Mouse (Mus musculus) CH12.LX (cell line): ENCODE data around the gene Hba-a1. TPM values are rescaled to one million over a fixed set of nuclear protein-coding genes. Genes with fewer than 3 reads are reported as not detected.
A peak's percentile ranks its signal among the peaks of the same experiment; 100 is the strongest.

Experiments used
- DNase-seq: peaks from one replicate; pipeline ENCODE4 v3.0.0-alpha.2; 2013; ENCODE audit errors: extremely low read depth
- H3K27ac ChIP-seq: 2 replicates; pipeline ENCODE4 v1.5.1; 2012; ENCODE audit warnings: low read depth, mild to moderate bottlenecking, control low read depth, moderate library complexity; ENCODE audit not compliant: insufficient read depth
- H3K27me3 ChIP-seq: replicated peaks from 2 replicates; pipeline ENCODE3; 2012; ENCODE audit warnings: inconsistent platforms
- H3K36me3 ChIP-seq, 2 experiments: replicated peaks in 1 of 2; 2 replicates each; pipeline versions ENCODE3 to v1.6.1; 2012; ENCODE audit warnings: inconsistent platforms in 1 of 2, low read length in 1 of 2, mild to moderate bottlenecking in 1 of 2, mixed read lengths in 1 of 2, moderate library complexity in 1 of 2; ENCODE audit not compliant: control insufficient read depth in 1 of 2, insufficient read depth in 1 of 2
- H3K4me1 ChIP-seq, 2 experiments: 2 replicates each; pipeline ENCODE4 v1.6.1; 2012; ENCODE audit warnings: inconsistent platforms in 1 of 2, moderate library complexity in 1 of 2; ENCODE audit not compliant: insufficient read depth in 2 of 2, control insufficient read depth in 1 of 2
- H3K4me2 ChIP-seq: 2 replicates; pipeline ENCODE4 v1.6.1; 2012; ENCODE audit warnings: low read depth, mild to moderate bottlenecking, control low read depth; ENCODE audit not compliant: poor library complexity, insufficient read depth, severe bottlenecking
- H3K4me3 ChIP-seq, 3 experiments: fragments of 150-350 bp in 1 of 3; sonication (generic) in 1 of 3; replicated peaks in 1 of 3; 2 replicates each; pipeline versions ENCODE3 to v1.5.1; 2011 to 2012; ENCODE audit warnings: low read depth in 2 of 3, low read length in 2 of 3, mild to moderate bottlenecking in 2 of 3, moderate library complexity in 2 of 3, control low read depth in 1 of 3, improper control_type of control experiment in 1 of 3, inconsistent platforms in 1 of 3, mixed read lengths in 1 of 3; ENCODE audit not compliant: poor library complexity in 1 of 3
- H3K79me2 ChIP-seq: replicated peaks from 2 replicates; pipeline ENCODE4 v1.6.1; 2012; ENCODE audit warnings: mild to moderate bottlenecking, moderate library complexity; ENCODE audit not compliant: control insufficient read depth, poor library complexity, insufficient read depth, severe bottlenecking; ENCODE audit errors: extremely low read depth
- H3K9ac ChIP-seq: 2 replicates; pipeline ENCODE4 v1.6.1; 2012; ENCODE audit warnings: low read depth, mild to moderate bottlenecking, control low read depth, moderate library complexity; ENCODE audit not compliant: insufficient read depth
- H3K9me3 ChIP-seq: replicated peaks from 2 replicates; pipeline ENCODE3; 2012; ENCODE audit warnings: low read length, inconsistent platforms, mixed read lengths
- CHD1 ChIP-seq: IDR thresholded peaks from 2 replicates; pipeline ENCODE4 v1.6.1; 2012; ENCODE audit warnings: low read depth, low read length, improper control_type of control experiment, inconsistent platforms
- CHD2 ChIP-seq: IDR thresholded peaks from 2 replicates; pipeline ENCODE4 v1.6.1; 2011; ENCODE audit warnings: low read length, improper control_type of control experiment
- CTCF ChIP-seq, 2 experiments: IDR thresholded peaks in 1 of 2; conservative IDR thresholded peaks in 1 of 2; 2 replicates each; pipeline ENCODE4 v1.5.1; 2011 to 2012; ENCODE audit warnings: low read depth in 2 of 2, low read length in 2 of 2, improper control_type of control experiment in 1 of 2, inconsistent platforms in 1 of 2, mild to moderate bottlenecking in 1 of 2, moderate library complexity in 1 of 2
- ELF1 ChIP-seq: IDR thresholded peaks from 2 replicates; pipeline ENCODE4 v1.6.1; 2014; ENCODE audit warnings: low read depth, mild to moderate bottlenecking, inconsistent platforms, low read length, improper control_type of control experiment
- IRF4 ChIP-seq: IDR thresholded peaks from 2 replicates; pipeline ENCODE4 v1.6.1; 2014; ENCODE audit warnings: low read depth, mild to moderate bottlenecking, inconsistent platforms, low read length, improper control_type of control experiment
- JUN ChIP-seq: IDR thresholded peaks from 2 replicates; pipeline ENCODE4 v1.6.1; 2011; ENCODE audit warnings: low read depth, mild to moderate bottlenecking, low read length, improper control_type of control experiment, moderate library complexity; ENCODE audit not compliant: insufficient read depth
- JUND ChIP-seq: conservative IDR thresholded peaks from 2 replicates; pipeline ENCODE4 v1.6.1; 2011; ENCODE audit warnings: low read depth, low read length, improper control_type of control experiment
- MAFK ChIP-seq: IDR thresholded peaks from 2 replicates; pipeline ENCODE4 v1.6.1; 2011; ENCODE audit warnings: low read length, improper control_type of control experiment; ENCODE audit not compliant: insufficient replicate concordance
- MAX ChIP-seq: IDR thresholded peaks from 2 replicates; pipeline ENCODE4 v1.6.1; 2011; ENCODE audit warnings: low read length, improper control_type of control experiment
- MEF2A ChIP-seq: IDR thresholded peaks from 2 replicates; pipeline ENCODE4 v1.6.1; 2014; ENCODE audit warnings: low read depth, mild to moderate bottlenecking, inconsistent platforms, low read length, improper control_type of control experiment, borderline replicate concordance
- MYC ChIP-seq: IDR thresholded peaks from 2 replicates; pipeline ENCODE4 v1.6.1; 2011; ENCODE audit warnings: low read depth, mild to moderate bottlenecking, improper control_type of control experiment, low read length
- PAX5 ChIP-seq: IDR thresholded peaks from 2 replicates; pipeline ENCODE4 v1.6.1; 2012; ENCODE audit warnings: low read length, inconsistent platforms, mixed read lengths
- POLR2AphosphoS2 ChIP-seq: IDR thresholded peaks from 2 replicates; pipeline ENCODE4 v1.6.1; 2011; ENCODE audit warnings: low read depth, low read length, improper control_type of control experiment
- RAD21 ChIP-seq: IDR thresholded peaks from 2 replicates; pipeline ENCODE4 v1.6.1; 2011; ENCODE audit warnings: low read depth, mild to moderate bottlenecking, low read length, improper control_type of control experiment, moderate library complexity
- SIN3A ChIP-seq: IDR thresholded peaks from 2 replicates; pipeline ENCODE4 v1.6.1; 2012; ENCODE audit warnings: low read length, improper control_type of control experiment, inconsistent platforms
- SMC3 ChIP-seq: IDR thresholded peaks from 2 replicates; pipeline ENCODE4 v1.6.1; 2011; ENCODE audit warnings: low read depth, low read length, improper control_type of control experiment
- UBTF ChIP-seq: IDR thresholded peaks from 2 replicates; pipeline ENCODE4 v1.6.1; 2012; ENCODE audit warnings: low read depth, mild to moderate bottlenecking, inconsistent platforms, low read length, improper control_type of control experiment, moderate library complexity
- ZC3H11A ChIP-seq: IDR thresholded peaks from 2 replicates; pipeline ENCODE4 v1.6.1; 2012; ENCODE audit warnings: low read depth, mild to moderate bottlenecking, inconsistent platforms, low read length, improper control_type of control experiment
- ZMIZ1 ChIP-seq: IDR thresholded peaks from 2 replicates; pipeline ENCODE4 v1.6.1; 2012; ENCODE audit warnings: low read depth, mild to moderate bottlenecking, inconsistent platforms, low read length, improper control_type of control experiment
- ZNF384 ChIP-seq: IDR thresholded peaks from 2 replicates; pipeline ENCODE4 v1.6.1; 2012; ENCODE audit warnings: low read depth, low read length, improper control_type of control experiment, inconsistent platforms
- dilution Hi-C: fragments of 300-500 bp; cut with MboI; formaldehyde crosslinking; loops from 2 replicates; pipeline ENCODE4 v1.14.3; 2020; ENCODE audit warnings: low sequenced_read_pairs; ENCODE audit not compliant: extremely low pct_unique_long_range_greater_than_20kb, extremely low pct_ligation_motif_present
- in situ Hi-C: fragments of 300-500 bp; cut with MboI; formaldehyde crosslinking; loops from 3 replicates; pipeline ENCODE4 v1.14.3; 2019; ENCODE audit warnings: low sequenced_read_pairs, low pct_ligation_motif_present, low pct_unique_long_range_greater_than_20kb, mixed read lengths
- polyA plus RNA-seq: library from polyadenylated mRNA; unstranded; fragments of >175 nt; gene quantifications from 2 replicates; pipeline ENCODE4 v1.2.1, GENCODE M21; 2012; ENCODE audit warnings: low read depth; ENCODE audit not compliant: insufficient read length
- total RNA-seq, 2 experiments: library from RNA; depleted of rRNA; stranded (reverse); fragments of 300-350 nt in 1 of 2; fragments of >200 nt in 1 of 2; gene quantifications; 2 replicates each; pipeline ENCODE4 v1.2.3; 2012 to 2014

The Hba-a1 gene
- total and polyA plus RNA-seq, 3 experiments, result 4.7 to 5.2 (median 4.9) TPM

DNA sequence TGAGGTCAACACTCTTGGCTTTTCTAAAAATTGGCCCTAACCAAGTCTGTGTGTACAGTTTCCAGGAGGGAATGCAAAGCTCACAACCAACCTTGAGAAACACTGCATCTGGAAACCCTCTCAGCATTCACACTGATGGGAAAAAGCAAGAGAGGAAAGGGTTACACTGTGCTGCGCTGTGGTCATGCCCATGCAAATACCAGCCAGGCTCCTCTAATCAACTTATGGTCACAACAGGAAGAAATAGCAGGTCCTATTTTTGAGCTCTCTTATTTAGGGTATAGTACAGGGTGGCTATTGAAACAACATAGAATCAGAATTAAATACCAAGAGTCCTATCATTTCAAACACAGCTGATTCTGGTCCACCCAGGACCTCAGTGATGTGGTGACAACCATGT, 38.7 kb upstream of the Hba-a1 start:
- Histone ChIP-seq H3K9ac (no peak overlapping the region), H3K27ac (no peak overlapping the region), H3K4me2 (no peak overlapping the region)

DNA sequence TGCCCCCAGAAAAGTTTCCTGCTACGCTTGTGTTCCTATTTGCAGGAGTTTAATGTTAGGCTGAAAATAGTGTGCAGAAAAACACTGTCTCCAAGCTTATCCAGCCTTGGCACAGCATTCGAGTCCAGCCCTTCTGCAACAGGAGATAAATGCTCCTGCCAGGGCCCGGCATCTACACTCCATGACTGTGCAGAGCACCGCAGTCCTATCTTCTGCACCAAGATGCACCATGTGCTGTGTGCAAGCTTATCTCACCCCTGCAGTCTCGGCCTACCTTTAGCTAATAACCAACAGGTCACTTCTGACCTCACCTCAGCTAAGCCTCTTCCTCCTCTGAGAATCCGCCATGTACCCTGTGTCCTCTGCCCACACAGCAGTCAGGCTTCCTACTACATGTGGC, 37.7 kb upstream of the Hba-a1 start:
- peaks cover 0 to 48% of the 10 kb centered on the region in 2 experiments; a peak in 2 of 4 replicates for H3K4me1 ChIP-seq
- H3K27me3 ChIP-seq, result no peaks in the 10 kb centered on the region
- TF ChIP-seq POLR2AphosphoS2, result no peak
- no peak for TF ChIP-seq SIN3A
- no peak for TF ChIP-seq MAFK
- no peak for TF ChIP-seq MEF2A
- no peak for TF ChIP-seq UBTF
- TF ChIP-seq JUND, result no peak
- TF ChIP-seq ZNF384, result no peak
- TF ChIP-seq, all 38 proteins: peak for 0
- Histone ChIP-seq H3K9me3 (no peaks in the 10 kb centered on the region), H3K36me3 (peaks cover 68 to 97% of the 10 kb centered on the region in 2 experiments), H3K4me2 (no peak overlapping the region), H3K9ac (no peak overlapping the region), H3K79me2 (no peaks in the 10 kb centered on the region), H3K27ac (no peak overlapping the region), H3K4me3 (no peak overlapping the region)
- no peak for DNase-seq
- dilution Hi-C loops, result no loop called here
- in situ Hi-C loops, result no loop called here

More for the DNA sequence above, 38.7 kb upstream of the Hba-a1 start:
- Histone ChIP-seq H3K4me3 (no peak overlapping the region), H3K4me1 (peaks cover 0 to 48% of the 10 kb centered on the region in 2 experiments; a peak in 2 of 4 replicates), H3K36me3 (peaks cover 64 to 96% of the 10 kb centered on the region in 2 experiments), H3K9me3 (no peaks in the 10 kb centered on the region), H3K79me2 (no peaks in the 10 kb centered on the region), H3K27me3 (no peaks in the 10 kb centered on the region)
- DNase-seq, result no peak
- no peak for TF ChIP-seq MAX
- TF ChIP-seq CHD1, result no peak
- TF ChIP-seq ELF1, result no peak
- TF ChIP-seq MYC, result no peak
- no peak for TF ChIP-seq ZC3H11A
- no peak for TF ChIP-seq ZNF384
- TF ChIP-seq SMC3, result no peak
- TF ChIP-seq PAX5, result no peak
- dilution Hi-C loops, result no loop called here
- in situ Hi-C loops, result no loop called here

DNA sequence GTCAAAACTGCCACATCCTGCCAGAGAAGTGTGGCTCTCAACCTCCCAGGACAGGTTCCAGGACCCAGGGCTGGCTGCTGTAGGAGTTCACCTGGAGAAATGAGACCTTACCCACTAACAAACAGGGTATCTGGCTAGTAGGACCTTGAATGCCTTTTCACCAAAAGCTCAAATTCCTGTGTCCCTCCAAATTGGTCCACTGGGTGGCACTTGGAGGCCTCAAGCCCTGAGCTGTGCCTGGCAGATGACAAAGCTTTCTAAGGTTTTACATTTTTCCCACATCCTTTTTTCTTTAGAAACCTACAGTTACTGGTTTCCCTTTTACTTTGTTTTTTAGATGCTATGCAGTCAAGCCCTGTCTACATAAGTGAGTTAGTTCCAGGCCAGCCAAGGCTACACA, 36.2 kb upstream of the Hba-a1 start:
- no peak overlapping the region for H3K4me3 ChIP-seq
- in situ Hi-C loops, result no loop called here

More for the DNA sequence above, 36.2 kb upstream of the Hba-a1 start:
- H3K27ac ChIP-seq, result no peak overlapping the region
- no peak overlapping the region for H3K9ac ChIP-seq
- dilution Hi-C loops, result no loop called here
- peaks cover 0 to 57% of the 10 kb centered on the region in 2 experiments; a peak in 2 of 4 replicates for H3K4me1 ChIP-seq
- peaks cover 69 to 97% of the 10 kb centered on the region in 2 experiments for H3K36me3 ChIP-seq
- no peak for DNase-seq
- no peaks in the 10 kb centered on the region for H3K27me3 ChIP-seq
- TF ChIP-seq CHD2 (no peak), RAD21 (peak; percentile 70), CTCF (conservative IDR thresholded peaks at IDR 0.05 in 1 of 2, IDR thresholded peaks at IDR 0.05 in 1 of 2; ENCODE audit: low read depth in 2 of 2, low read length in 2 of 2) (peak; percentile 43 to 78), JUN (no peak), SMC3 (peak; percentile 80), ZMIZ1 (no peak), IRF4 (peak; percentile 41; the same call in 1 of the 2 replicates)
- H3K79me2 ChIP-seq, result no peaks in the 10 kb centered on the region
- H3K9me3 ChIP-seq, result no peaks in the 10 kb centered on the region
- no peak overlapping the region for H3K4me2 ChIP-seq
